Comparison of ENCODE assay signal across 8 mouse cellular contexts in the genomic region with DNA sequence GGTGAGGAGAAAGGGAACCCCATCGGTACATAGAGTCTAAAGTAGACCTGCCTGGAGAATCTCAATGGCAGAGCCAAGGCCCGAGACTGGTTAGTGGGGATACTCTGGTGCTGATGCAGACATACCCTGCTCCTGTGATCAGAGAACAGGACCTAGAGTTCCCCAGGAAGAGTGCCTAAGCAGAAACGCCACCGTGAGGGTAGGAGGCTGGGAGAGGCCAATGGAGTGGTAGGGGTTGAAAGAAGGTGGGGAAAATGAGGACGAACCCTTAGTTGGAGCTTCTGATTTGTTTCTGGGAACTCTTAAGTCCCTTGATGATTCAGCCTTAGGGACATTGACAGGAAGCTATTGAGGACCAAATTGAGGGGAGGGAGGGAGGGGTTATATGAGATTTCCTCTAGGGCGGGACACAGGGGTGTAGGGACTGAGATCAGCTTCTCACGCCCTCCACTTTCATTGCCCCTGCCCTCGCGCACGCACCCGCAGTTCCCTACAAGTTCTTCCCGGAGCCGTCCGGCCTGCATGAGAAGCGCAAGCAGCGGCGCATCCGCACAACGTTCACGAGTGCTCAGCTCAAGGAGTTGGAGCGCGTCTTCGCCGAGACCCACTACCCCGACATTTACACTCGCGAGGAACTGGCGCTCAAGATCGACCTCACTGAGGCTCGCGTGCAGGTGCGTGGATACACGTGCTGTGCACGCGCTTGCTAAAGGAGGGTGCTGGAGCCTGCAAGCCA. TPM values are rescaled to one million over a fixed set of nuclear protein-coding genes. Genes with fewer than 3 reads are reported as not detected.
DNase-seq lines count a peak whose midpoint lies in the region; ATAC-seq lines count a peak whose summit lies in the region.

No protein-coding gene starts in this region.

- ATAC-seq in embryonic facial prominence, embryonic 14.5 days (ENCODE audit: low read depth) = no peak
- ATAC-seq in limb, embryonic 12.5 days (ENCODE audit: insufficient number of reproducible peaks, insufficient read depth, low FRiP score, low TSS enrichment, low read depth) = no peak
- ATAC-seq in erythroid progenitor cell, adult 5-6 weeks (replicated peaks; ENCODE audit: low FRiP score, poor library complexity, severe bottlenecking) = no peak

- no peaks in the 10 kb centered on the region for H3K9me3 ChIP-seq in embryonic facial prominence, embryonic 14.5 days (ENCODE audit: control insufficient read depth, low read length)
- H3K9me3 ChIP-seq in limb, embryonic 12.5 days = no peaks in the 10 kb centered on the region

- H3K4me1 ChIP-seq in embryonic facial prominence, embryonic 14.5 days (ENCODE audit: control insufficient read depth, insufficient read depth, low read length) = peaks cover 22% of the 10 kb centered on the region
- peaks cover 34% of the 10 kb centered on the region for H3K4me1 ChIP-seq in limb, embryonic 12.5 days (replicated peaks)

- H3K4me2 ChIP-seq in embryonic facial prominence, embryonic 14.5 days (ENCODE audit: low read depth, low read length) = peak overlapping the region; percentile 85
- H3K4me2 ChIP-seq in limb, embryonic 12.5 days = peak overlapping the region; percentile 90

- peak; percentile 41 for DNase-seq in right cerebral cortex, postnatal 4 days
- no peak for DNase-seq in right cerebral cortex, postnatal 14 days
- DNase-seq in embryonic facial prominence, embryonic 14.5 days (ENCODE audit: low spot score) = peak; percentile 35
- DNase-seq in splenic B cell, adult 2 months (ENCODE audit: low read depth, low spot score) = peak; percentile 49
- no peak for DNase-seq in cerebellum, postnatal 10 days
- no peak for DNase-seq in kidney, postnatal 14 days

- H3K36me3 ChIP-seq in embryonic facial prominence, embryonic 14.5 days (ENCODE audit: control insufficient read depth, insufficient read depth, low read length) = peaks cover 27% of the 10 kb centered on the region
- peaks cover 28% of the 10 kb centered on the region for H3K36me3 ChIP-seq in limb, embryonic 12.5 days
- H3K36me3 ChIP-seq in splenic B cell, adult 2 months (ENCODE audit: control insufficient read depth, insufficient read depth, low read length, poor library complexity, severe bottlenecking) = no peaks in the 10 kb centered on the region

- peaks cover 80% of the 10 kb centered on the region for H3K27me3 ChIP-seq in embryonic facial prominence, embryonic 14.5 days (replicated peaks; ENCODE audit: control insufficient read depth, insufficient read depth, low read length)
- H3K27me3 ChIP-seq in limb, embryonic 12.5 days = peaks cover 68% of the 10 kb centered on the region
- no peaks in the 10 kb centered on the region; the same call in none of the 2 replicates for H3K27me3 ChIP-seq in splenic B cell, adult 2 months (ENCODE audit: control insufficient read depth, insufficient read depth, low read length, poor library complexity, severe bottlenecking)

- H3K9ac ChIP-seq in embryonic facial prominence, embryonic 14.5 days (ENCODE audit: low read depth, low read length) = 0 out of 2 replicates have a peak overlapping the region, but pooled peaks have one; percentile 65
- no peak overlapping the region for H3K9ac ChIP-seq in limb, embryonic 12.5 days (replicated peaks)

- H3K4me3 ChIP-seq in embryonic facial prominence, embryonic 14.5 days (ENCODE audit: low read depth, low read length) = peak overlapping the region; percentile 47
- peak overlapping the region; percentile 46 for H3K4me3 ChIP-seq in limb, embryonic 12.5 days (replicated peaks)

- 2% methylated on average over 35 of the region's 35 CpGs for whole genome bisulfite sequencing in embryonic facial prominence, embryonic 14.5 days
- 3% methylated on average over 35 of the region's 35 CpGs for WGBS in limb, embryonic 12.5 days

- H3K27ac ChIP-seq in embryonic facial prominence, embryonic 14.5 days (replicated peaks; ENCODE audit: low read depth, low read length) = no peak overlapping the region
- no peak overlapping the region for H3K27ac ChIP-seq in limb, embryonic 12.5 days

RNA-seq across cellular contexts. Expression of gene Phox2a, which starts 2.4 kb away (rescaled TPM):
- 1.5 and 1.7 TPM in 2 replicates for polyA plus RNA-seq in embryonic facial prominence, embryonic 14.5 days (2014; fragmentation: Nextera tagmentation; extraction: Ambion mirVana)
- 0.13 TPM in 1 of 2 replicates, not detected in the other for polyA plus RNA-seq in limb, embryonic 12.5 days (2016; fragmentation: Nextera tagmentation; extraction: Ambion mirVana)
- total RNA-seq in erythroid progenitor cell, adult 5-6 weeks (2015; ENCODE audit: low replicate concordance) = not detected in 2 replicates
- total RNA-seq in erythroid progenitor cell, adult 5-6 weeks (2017; ENCODE audit: low replicate concordance) = not detected in 2 replicates

RNA-seq across cellular contexts. Expression of gene Inppl1, which starts 17.6 kb away (rescaled TPM):
- polyA plus RNA-seq in embryonic facial prominence, embryonic 14.5 days (2014; fragmentation: Nextera tagmentation; extraction: Ambion mirVana) = 34.3 and 36.2 TPM in 2 replicates
- 58.1 and 59.2 TPM in 2 replicates for polyA plus RNA-seq in limb, embryonic 12.5 days (2016; fragmentation: Nextera tagmentation; extraction: Ambion mirVana)
- 6.1 and 18.9 TPM in 2 replicates for total RNA-seq in erythroid progenitor cell, adult 5-6 weeks (2015; ENCODE audit: low replicate concordance)
- 0.68 and 2.2 TPM in 2 replicates for total RNA-seq in erythroid progenitor cell, adult 5-6 weeks (2017; ENCODE audit: low replicate concordance)

RNA-seq across cellular contexts. Expression of gene Folr2, which starts 36.5 kb away (rescaled TPM):
- 3.9 and 4.0 TPM in 2 replicates for polyA plus RNA-seq in embryonic facial prominence, embryonic 14.5 days (2014; fragmentation: Nextera tagmentation; extraction: Ambion mirVana)
- 0.24 TPM in 1 of 2 replicates, not detected in the other for polyA plus RNA-seq in limb, embryonic 12.5 days (2016; fragmentation: Nextera tagmentation; extraction: Ambion mirVana)
- total RNA-seq in erythroid progenitor cell, adult 5-6 weeks (2015; ENCODE audit: low replicate concordance) = 1.1 and 10.9 TPM in 2 replicates
- total RNA-seq in erythroid progenitor cell, adult 5-6 weeks (2017; ENCODE audit: low replicate concordance) = 2.3 TPM in 1 of 2 replicates, not detected in the other

RNA-seq across cellular contexts. Expression of gene Anapc15, which starts 43.1 kb away (rescaled TPM):
- 60.8 and 62.0 TPM in 2 replicates for polyA plus RNA-seq in embryonic facial prominence, embryonic 14.5 days (2014; fragmentation: Nextera tagmentation; extraction: Ambion mirVana)
- 81.7 and 82.4 TPM in 2 replicates for polyA plus RNA-seq in limb, embryonic 12.5 days (2016; fragmentation: Nextera tagmentation; extraction: Ambion mirVana)
- total RNA-seq in erythroid progenitor cell, adult 5-6 weeks (2015; ENCODE audit: low replicate concordance) = 51.9 and 60.8 TPM in 2 replicates
- 34.3 and 39.8 TPM in 2 replicates for total RNA-seq in erythroid progenitor cell, adult 5-6 weeks (2017; ENCODE audit: low replicate concordance)

RNA-seq across cellular contexts. Expression of gene Folr1, which starts 50.1 kb away (rescaled TPM):
- 1.4 and 4.5 TPM in 2 replicates for polyA plus RNA-seq in embryonic facial prominence, embryonic 14.5 days (2014; fragmentation: Nextera tagmentation; extraction: Ambion mirVana)
- polyA plus RNA-seq in limb, embryonic 12.5 days (2016; fragmentation: Nextera tagmentation; extraction: Ambion mirVana) = not detected in 2 replicates
- not detected in 2 replicates for total RNA-seq in erythroid progenitor cell, adult 5-6 weeks (2015; ENCODE audit: low replicate concordance)
- total RNA-seq in erythroid progenitor cell, adult 5-6 weeks (2017; ENCODE audit: low replicate concordance) = not detected in 2 replicates

Comparison
In these comparisons a context has a peak if more than half of its experiments do, and no peak if none do; other contexts are left out.
1. DNase-seq: peak in right cerebral cortex, postnatal 4 days (single experiment), embryonic facial prominence, embryonic 14.5 days (single experiment) and splenic B cell, adult 2 months (single experiment); none in right cerebral cortex, postnatal 14 days (single experiment), cerebellum, postnatal 10 days (0 of 2) and kidney, postnatal 14 days (single experiment).